Mouse (Mus musculus) E14TG2a.4 (cell line): ENCODE data around the gene Senp6.

Experiments
- CTCF ChIP-seq: conservative IDR thresholded peaks from 2 replicates; pipeline ENCODE4 v1.5.1; 2014; ENCODE audit warnings: low read length
- NANOG ChIP-seq: IDR thresholded peaks from 2 replicates; pipeline ENCODE4 v1.6.1; 2014; ENCODE audit warnings: borderline replicate concordance, low read length, mixed read lengths
- POU5F1 ChIP-seq: IDR thresholded peaks from 2 replicates; pipeline ENCODE4 v1.6.1; 2014; ENCODE audit warnings: low read length, borderline replicate concordance

DNA sequence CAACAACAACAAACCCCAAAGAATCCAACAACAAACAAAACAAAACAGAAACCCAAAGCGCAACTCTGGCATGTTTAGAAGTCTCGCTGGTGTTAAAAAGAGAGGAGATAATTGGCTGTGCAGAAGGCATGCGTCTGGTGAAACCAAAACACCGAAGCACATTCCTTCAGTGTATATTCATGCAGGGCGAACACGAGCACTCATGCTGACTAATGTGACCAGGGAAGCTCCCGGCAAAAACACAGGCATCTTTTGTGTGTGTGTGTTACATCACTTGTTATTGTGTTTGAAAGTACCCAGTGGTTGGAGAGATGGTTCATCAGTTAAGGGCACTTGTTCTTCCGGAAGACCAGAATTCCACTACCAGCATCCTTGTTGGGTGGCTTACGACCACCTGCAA, 102.8 kb downstream of the Senp6 start:
- TF ChIP-seq CTCF (no peak), NANOG (no peak), POU5F1 (no peak)
